Mouse (Mus musculus) limb, embryonic 14.5 days (tissue): ENCODE results near the gene Duxbl3. TPM values are rescaled to one million over a fixed set of nuclear protein-coding genes. Genes with fewer than 3 reads are reported as not detected.

Source experiments
- ATAC-seq: fragments of 200-750 bp; cut with Nextera tagmentation; 2 replicates; pipeline ENCODE4 v1.8.0; 2017; ENCODE audit warnings: low read depth, moderate number of reproducible peaks, moderate TSS enrichment; ENCODE audit not compliant: low FRiP score
- DNase-seq: peaks from one replicate; pipeline ENCODE4 v3.0.0-alpha.2; 2015; ENCODE audit warnings: low spot score
- H3K27ac ChIP-seq: fragments of 300-500 bp; sonication (generic); replicated peaks from 2 replicates; pipeline ENCODE4 v1.5.1; 2014; ENCODE audit warnings: low read depth, mild to moderate bottlenecking, low read length, moderate library complexity, mixed read lengths
- H3K27me3 ChIP-seq: fragments of 300-500 bp; sonication (generic); 2 replicates; pipeline ENCODE4 v1.6.1; 2014; ENCODE audit warnings: low read length, mixed read lengths; ENCODE audit not compliant: control insufficient read depth, insufficient read depth
- H3K36me3 ChIP-seq: fragments of 300-500 bp; sonication (generic); 2 replicates; pipeline ENCODE4 v1.6.1; 2014; ENCODE audit warnings: mild to moderate bottlenecking, low read length, moderate library complexity, mixed read lengths; ENCODE audit not compliant: control insufficient read depth, insufficient read depth
- H3K4me1 ChIP-seq: fragments of 300-500 bp; sonication (generic); 2 replicates; pipeline ENCODE4 v1.6.1; 2014; ENCODE audit warnings: antibody characterized with exemption, low read length, mixed read lengths; ENCODE audit not compliant: control insufficient read depth, insufficient read depth
- H3K4me2 ChIP-seq: fragments of 300-500 bp; sonication (generic); replicated peaks from 2 replicates; pipeline ENCODE4 v1.6.1; 2014; ENCODE audit warnings: low read depth, mild to moderate bottlenecking, low read length, moderate library complexity; ENCODE audit not compliant: severe bottlenecking
- H3K4me3 ChIP-seq: fragments of 300-500 bp; sonication (generic); replicated peaks from 2 replicates; pipeline ENCODE4 v1.5.1; 2014; ENCODE audit warnings: low read length
- H3K9ac ChIP-seq: fragments of 300-500 bp; sonication (generic); 2 replicates; pipeline ENCODE4 v1.6.1; 2014; ENCODE audit warnings: mild to moderate bottlenecking, low read depth, low read length, moderate library complexity; ENCODE audit not compliant: severe bottlenecking
- H3K9me3 ChIP-seq: fragments of 300-500 bp; sonication (generic); 2 replicates; pipeline ENCODE4 v1.6.1; 2016; ENCODE audit warnings: low read length; ENCODE audit not compliant: control insufficient read depth
- POLR2A ChIP-seq: fragments of 200-500 bp; IDR thresholded peaks from 2 replicates; pipeline ENCODE4 v1.8.0; 2012; ENCODE audit warnings: inconsistent platforms, mild to moderate bottlenecking, moderate library complexity, borderline replicate concordance; ENCODE audit not compliant: insufficient read depth, insufficient read length; ENCODE audit errors: extremely low read depth
- WGBS: fragments of 180-500 bp; shearing (Covaris S2); extraction: QIAGEN DNeasy Blood & Tissue Kit; methylation state at CpG from one replicate; pipeline ENCODE4 v1.1.7; 2014; 5-methylcytosine and 5-hydroxymethylcytosine counted together
- polyA plus RNA-seq, 2 experiments: library from polyadenylated mRNA; depleted of rRNA in 1 of 2; stranded (reverse) in 1 of 2; unstranded in 1 of 2; fragments of >200 nt; fragmentation: Nextera tagmentation in 1 of 2; extraction: Ambion mirVana in 1 of 2; gene quantifications; 2 replicates each; pipeline versions ENCODE4 v1.2.1 to v1.2.3; 2012 to 2014

Duxbl3 gene
- polyA plus RNA-seq, 2 experiments, result 0.47 to 4.9 TPM

- Histone ChIP-seq H3K27ac (no peak overlapping the region), H3K4me2 (no peak overlapping the region), H3K9ac (no peak overlapping the region), H3K4me3 (no peak overlapping the region), H3K36me3 (no peaks in the 10 kb centered on the region), H3K27me3 (no peaks in the 10 kb centered on the region), H3K9me3 (no peaks in the 10 kb centered on the region), H3K4me1 (no peaks in the 10 kb centered on the region)
- ATAC-seq (no peak), DNase-seq (no peak)
- 100% methylated on average over 1 of the region's 1 CpGs for WGBS
- TF ChIP-seq POLR2A, result no peak
Measured at GRCm38 (mm10) chr14:26293859-26294258, 36.1 kb downstream of the Duxbl3 start.

DNA sequence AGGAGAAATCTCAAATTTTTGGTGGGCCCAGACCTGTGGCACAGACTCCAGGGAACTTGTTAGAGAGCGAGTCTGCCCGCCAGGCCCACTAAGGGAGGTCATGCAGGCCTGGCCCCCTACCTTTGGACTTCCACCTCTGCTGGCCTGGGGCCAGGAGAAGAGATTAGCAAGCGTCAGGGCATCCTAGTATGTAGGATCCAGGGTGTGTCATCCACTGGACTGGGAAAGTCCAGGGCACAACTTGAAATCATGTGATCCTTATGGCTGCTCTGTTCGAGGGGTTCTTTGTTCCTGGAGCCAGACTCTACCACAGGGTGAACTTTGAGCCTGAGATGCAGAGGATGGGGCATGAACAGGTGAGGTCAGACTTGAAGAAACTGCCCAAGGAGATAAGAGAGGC, 39.3 kb downstream of the Duxbl3 start:
- Histone ChIP-seq H3K4me1 (no peaks in the 10 kb centered on the region), H3K36me3 (no peaks in the 10 kb centered on the region), H3K4me2 (no peak overlapping the region), H3K27ac (no peak overlapping the region), H3K9ac (no peak overlapping the region), H3K27me3 (no peaks in the 10 kb centered on the region), H3K4me3 (no peak overlapping the region), H3K9me3 (no peaks in the 10 kb centered on the region)
- ATAC-seq (no peak), DNase-seq (no peak)
- TF ChIP-seq POLR2A, result no peak
- 76% methylated on average over 4 of the region's 4 CpGs for WGBS

DNA sequence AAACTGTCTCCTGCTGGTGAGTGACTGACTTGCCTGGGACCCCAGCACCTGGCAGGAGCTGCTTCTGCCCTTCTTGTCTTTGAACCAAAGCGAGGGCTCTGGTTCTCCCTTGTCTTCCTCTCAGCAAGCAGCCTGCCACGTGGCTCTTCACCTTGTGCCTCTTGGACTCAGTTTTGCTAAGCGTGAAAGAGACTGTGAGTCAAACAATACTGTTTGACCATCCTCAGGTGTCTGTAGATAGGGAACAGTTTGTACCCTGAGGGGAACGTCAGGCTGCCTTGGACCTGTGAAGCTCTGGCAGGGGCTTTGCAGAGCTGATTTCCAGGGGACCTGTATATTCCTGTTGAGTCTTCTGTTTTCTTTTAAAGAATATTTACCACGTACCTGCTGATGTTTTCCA, 39.7 kb downstream of the Duxbl3 start:
- TF ChIP-seq POLR2A, result no peak
- Histone ChIP-seq H3K27me3 (no peaks in the 10 kb centered on the region), H3K27ac (no peak overlapping the region), H3K9ac (no peak overlapping the region), H3K36me3 (no peaks in the 10 kb centered on the region), H3K4me3 (no peak overlapping the region), H3K4me1 (no peaks in the 10 kb centered on the region), H3K4me2 (no peak overlapping the region), H3K9me3 (no peaks in the 10 kb centered on the region)
- no peak for ATAC-seq
- 74% methylated on average over 5 of the region's 5 CpGs for WGBS
- DNase-seq, result no peak

GRCm38 (mm10) chr14:26303111-26303510, 45.3 kb downstream of the Duxbl3 start:
- DNase-seq (peak; percentile 85), ATAC-seq (no peak)
- Histone ChIP-seq H3K4me2 (no peak overlapping the region), H3K36me3 (no peaks in the 10 kb centered on the region), H3K4me1 (no peaks in the 10 kb centered on the region), H3K27ac (no peak overlapping the region), H3K9ac (no peak overlapping the region), H3K9me3 (no peaks in the 10 kb centered on the region), H3K27me3 (no peaks in the 10 kb centered on the region), H3K4me3 (no peak overlapping the region)
- 38% methylated on average over 2 of the region's 2 CpGs for WGBS
- no peak for TF ChIP-seq POLR2A

DNA sequence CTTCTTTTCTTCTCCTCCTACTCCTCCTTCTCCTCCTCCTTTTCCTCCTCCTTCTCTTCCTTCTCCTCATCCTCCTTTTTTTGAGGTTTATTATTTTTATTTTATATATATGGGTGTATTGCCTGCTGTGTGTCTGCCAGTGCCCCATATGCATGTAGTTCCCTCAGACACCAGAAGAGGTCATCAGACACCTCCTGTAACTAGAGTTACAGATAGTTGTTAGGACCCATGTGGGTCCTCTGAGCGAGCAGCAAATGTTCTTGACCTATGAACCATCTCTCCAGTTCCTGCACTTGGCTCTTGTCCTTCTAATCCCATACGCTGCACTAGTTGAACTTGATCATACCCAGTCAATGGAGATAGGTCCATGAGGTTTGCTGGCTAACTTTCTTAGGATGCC, 48.3 kb downstream of the Duxbl3 start:
- Histone ChIP-seq H3K36me3 (no peaks in the 10 kb centered on the region), H3K4me3 (no peak overlapping the region), H3K9ac (no peak overlapping the region), H3K9me3 (no peaks in the 10 kb centered on the region), H3K27ac (no peak overlapping the region), H3K4me2 (no peak overlapping the region), H3K4me1 (no peaks in the 10 kb centered on the region), H3K27me3 (no peaks in the 10 kb centered on the region)
- 38% methylated on average over 2 of the region's 2 CpGs for WGBS
- no peak for TF ChIP-seq POLR2A
- ATAC-seq (no peak), DNase-seq (peak; percentile 67)

DNA sequence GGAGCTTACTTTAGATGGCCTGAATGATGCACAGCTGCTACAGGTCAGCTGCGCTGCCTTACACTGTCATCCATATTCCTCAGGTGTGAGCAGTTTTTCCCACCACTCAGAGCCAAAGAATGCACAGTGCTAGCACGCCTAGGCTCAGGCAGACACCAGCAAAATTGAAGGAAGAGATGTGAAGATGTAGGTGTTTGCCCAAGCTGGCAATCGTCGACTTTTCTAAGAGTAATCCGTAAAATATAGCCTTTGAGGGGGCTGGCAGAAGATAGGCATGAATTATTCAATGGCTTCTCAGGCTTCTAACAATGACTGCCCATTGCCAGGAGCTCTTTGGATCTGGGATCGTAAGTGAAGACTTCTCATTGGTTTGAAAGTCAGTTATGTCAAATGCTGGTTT, 51.1 kb downstream of the Duxbl3 start:
- no peaks in the 10 kb centered on the region for H3K4me1 ChIP-seq
- no peak overlapping the region for H3K4me2 ChIP-seq
- DNase-seq (no peak), ATAC-seq (no peak)
- no peak overlapping the region for H3K27ac ChIP-seq
- TF ChIP-seq POLR2A, result no peak
- no peaks in the 10 kb centered on the region for H3K36me3 ChIP-seq
- H3K4me3 ChIP-seq, result no peak overlapping the region
- 93% methylated on average over 6 of the region's 6 CpGs for WGBS
- H3K9me3 ChIP-seq, result no peaks in the 10 kb centered on the region
- H3K27me3 ChIP-seq, result no peaks in the 10 kb centered on the region
- H3K9ac ChIP-seq, result no peak overlapping the region
